Mouse (Mus musculus) MEL (cell line): ENCODE data around the gene Mbd6. TPM values are rescaled to one million over a fixed set of nuclear protein-coding genes. Genes with fewer than 3 reads are reported as not detected.

Experiments used
- DNase-seq: peaks from one replicate; pipeline ENCODE4 v3.0.0; 2011; ENCODE audit warnings: low read depth, low spot score
- H3K27ac ChIP-seq: 2 replicates; pipeline ENCODE4 v1.5.1; 2012; ENCODE audit warnings: low read depth, mild to moderate bottlenecking, control low read depth, low read length, moderate library complexity; ENCODE audit not compliant: control insufficient read depth
- H3K27me3 ChIP-seq, 2 experiments: fragments of 150-350 bp in 1 of 2; sonication (generic) in 1 of 2; 2 replicates each; pipeline ENCODE4 v1.6.1; 2012; ENCODE audit warnings: low read length in 2 of 2, mild to moderate bottlenecking in 2 of 2, improper control_type of control experiment in 1 of 2, moderate library complexity in 1 of 2; ENCODE audit not compliant: insufficient read depth in 2 of 2, control insufficient read depth in 1 of 2
- H3K36me3 ChIP-seq, 2 experiments: 2 replicates each; pipeline ENCODE4 v1.6.1; 2012 to 2014; ENCODE audit warnings: low read length in 2 of 2, improper control_type of control experiment in 1 of 2, inconsistent platforms in 1 of 2, mild to moderate bottlenecking in 1 of 2; ENCODE audit not compliant: insufficient read depth in 2 of 2, control insufficient read depth in 1 of 2
- H3K4me1 ChIP-seq, 2 experiments: fragments of 150-350 bp in 1 of 2; sonication (generic) in 1 of 2; 2 replicates each; pipeline ENCODE4 v1.6.1; 2012; ENCODE audit warnings: low read length in 2 of 2, improper control_type of control experiment in 1 of 2, mild to moderate bottlenecking in 1 of 2; ENCODE audit not compliant: insufficient read depth in 2 of 2, control insufficient read depth in 1 of 2
- H3K4me3 ChIP-seq, 2 experiments: fragments of 150-350 bp in 1 of 2; sonication (generic) in 1 of 2; 2 replicates each; pipeline ENCODE4 v1.5.1; 2012; ENCODE audit warnings: low read depth in 2 of 2, low read length in 2 of 2, mild to moderate bottlenecking in 2 of 2, moderate library complexity in 2 of 2, control low read depth in 1 of 2, improper control_type of control experiment in 1 of 2; ENCODE audit not compliant: control insufficient read depth in 1 of 2, insufficient read depth in 1 of 2
- H3K79me2 ChIP-seq: 2 replicates; pipeline ENCODE4 v1.6.1; 2012; ENCODE audit warnings: mild to moderate bottlenecking, low read length, moderate library complexity; ENCODE audit not compliant: control insufficient read depth, poor library complexity, insufficient read depth
- H3K9ac ChIP-seq: 2 replicates; pipeline ENCODE4 v1.6.1; 2012; ENCODE audit warnings: low read depth, mild to moderate bottlenecking, control low read depth, low read length, moderate library complexity; ENCODE audit not compliant: control insufficient read depth, poor library complexity, severe bottlenecking
- H3K9me3 ChIP-seq: fragments of 150-350 bp; sonication (generic); replicated peaks from 2 replicates; pipeline ENCODE4 v1.6.1; 2012; ENCODE audit warnings: mild to moderate bottlenecking, low read length, improper control_type of control experiment, moderate library complexity; ENCODE audit not compliant: insufficient read depth
- BHLHE40 ChIP-seq: IDR thresholded peaks from 2 replicates; pipeline ENCODE4 v1.6.1; 2012; ENCODE audit warnings: low read depth, mild to moderate bottlenecking, inconsistent platforms, low read length, improper control_type of control experiment, borderline replicate concordance
- CHD1 ChIP-seq: IDR thresholded peaks from 2 replicates; pipeline ENCODE4 v1.6.1; 2012; ENCODE audit warnings: low read depth, mild to moderate bottlenecking, inconsistent platforms, low read length, improper control_type of control experiment
- E2F4 ChIP-seq: IDR thresholded peaks from 2 replicates; pipeline ENCODE4 v1.6.1; 2011; ENCODE audit warnings: low read depth, low read length, improper control_type of control experiment, borderline replicate concordance
- EP300 ChIP-seq, 2 experiments: IDR thresholded peaks; 2 replicates each; pipeline ENCODE4 v1.6.1; 2011; ENCODE audit warnings: improper control_type of control experiment in 2 of 2, low read length in 2 of 2, low read depth in 1 of 2, mild to moderate bottlenecking in 1 of 2
- ETS1 ChIP-seq: IDR thresholded peaks from 2 replicates; pipeline ENCODE4 v1.6.1; 2012; ENCODE audit warnings: low read depth, mild to moderate bottlenecking, inconsistent platforms, low read length, improper control_type of control experiment, moderate library complexity
- GABPA ChIP-seq: IDR thresholded peaks from 2 replicates; pipeline ENCODE4 v1.6.1; 2012; ENCODE audit warnings: low read depth, mild to moderate bottlenecking, inconsistent platforms, low read length, improper control_type of control experiment, moderate library complexity
- GATA1 ChIP-seq: IDR thresholded peaks from 2 replicates; pipeline ENCODE4 v1.6.1; 2011; ENCODE audit warnings: low read depth, low read length, improper control_type of control experiment
- HCFC1 ChIP-seq: IDR thresholded peaks from 2 replicates; pipeline ENCODE4 v1.6.1; 2012; ENCODE audit warnings: low read depth, mild to moderate bottlenecking, inconsistent platforms, low read length, improper control_type of control experiment, moderate library complexity
- MEF2A ChIP-seq: IDR thresholded peaks from 2 replicates; pipeline ENCODE4 v1.6.1; 2014; ENCODE audit warnings: low read depth, mild to moderate bottlenecking, inconsistent platforms, low read length, improper control_type of control experiment; ENCODE audit not compliant: poor library complexity, insufficient replicate concordance, severe bottlenecking; ENCODE audit errors: extremely low read depth
- MXI1 ChIP-seq: IDR thresholded peaks from 2 replicates; pipeline ENCODE4 v1.6.1; 2011; ENCODE audit warnings: mild to moderate bottlenecking, low read depth, low read length, improper control_type of control experiment
- NELFE ChIP-seq: IDR thresholded peaks from 2 replicates; pipeline ENCODE4 v1.6.1; 2011; ENCODE audit warnings: low read depth, low read length, improper control_type of control experiment
- NRF1 ChIP-seq: IDR thresholded peaks from 2 replicates; pipeline ENCODE4 v1.6.1; 2014; ENCODE audit warnings: low read depth, mild to moderate bottlenecking, inconsistent platforms, low read length, improper control_type of control experiment, moderate library complexity; ENCODE audit not compliant: poor library complexity, insufficient read depth, severe bottlenecking
- POLR2AphosphoS2 ChIP-seq: IDR thresholded peaks from 2 replicates; pipeline ENCODE4 v1.6.1; 2011; ENCODE audit warnings: low read length, improper control_type of control experiment
- RAD21 ChIP-seq: IDR thresholded peaks from 2 replicates; pipeline ENCODE4 v1.6.1; 2011; ENCODE audit warnings: mild to moderate bottlenecking, low read depth, low read length, improper control_type of control experiment
- RCOR1 ChIP-seq: IDR thresholded peaks from 2 replicates; pipeline ENCODE4 v1.6.1; 2012; ENCODE audit warnings: low read depth, mild to moderate bottlenecking, inconsistent platforms, low read length, improper control_type of control experiment
- SIN3A ChIP-seq: IDR thresholded peaks from 2 replicates; pipeline ENCODE4 v1.6.1; 2012; ENCODE audit warnings: low read length, improper control_type of control experiment, inconsistent platforms
- SMC3 ChIP-seq: IDR thresholded peaks from 2 replicates; pipeline ENCODE4 v1.6.1; 2011; ENCODE audit warnings: low read depth, low read length, improper control_type of control experiment
- TAL1 ChIP-seq: IDR thresholded peaks from 2 replicates; pipeline ENCODE4 v1.6.1; 2012; ENCODE audit warnings: mild to moderate bottlenecking, inconsistent platforms, low read length, moderate library complexity, mixed read lengths
- TCF12 ChIP-seq: IDR thresholded peaks from 2 replicates; pipeline ENCODE4 v1.6.1; 2014; ENCODE audit warnings: low read depth, mild to moderate bottlenecking, inconsistent platforms, low read length, improper control_type of control experiment, moderate library complexity
- UBTF ChIP-seq: IDR thresholded peaks from 2 replicates; pipeline ENCODE4 v1.6.1; 2012; ENCODE audit warnings: low read depth, mild to moderate bottlenecking, inconsistent platforms, low read length, improper control_type of control experiment, moderate library complexity, borderline replicate concordance; ENCODE audit not compliant: insufficient read depth
- USF2 ChIP-seq, 2 experiments: IDR thresholded peaks; 2 replicates each; pipeline ENCODE4 v1.6.1; 2011 to 2012; ENCODE audit warnings: improper control_type of control experiment in 2 of 2, low read length in 2 of 2, borderline replicate concordance in 1 of 2, inconsistent platforms in 1 of 2, low read depth in 1 of 2, mild to moderate bottlenecking in 1 of 2; ENCODE audit not compliant: insufficient read depth in 1 of 2
- ZC3H11A ChIP-seq: IDR thresholded peaks from 2 replicates; pipeline ENCODE4 v1.6.1; 2012; ENCODE audit warnings: low read depth, mild to moderate bottlenecking, inconsistent platforms, low read length, improper control_type of control experiment
- ZNF384 ChIP-seq: IDR thresholded peaks from 2 replicates; pipeline ENCODE4 v1.6.1; 2012; ENCODE audit warnings: low read depth, mild to moderate bottlenecking, inconsistent platforms, low read length, improper control_type of control experiment
- polyA plus RNA-seq, 2 experiments: library from polyadenylated mRNA; stranded (reverse) in 1 of 2; unstranded in 1 of 2; fragments of >175 nt in 1 of 2; fragments of >200 nt in 1 of 2; gene quantifications; 2 replicates each; pipeline versions ENCODE4 v1.2.1 to v1.2.4; 2012; ENCODE audit warnings: low replicate concordance in 2 of 2, low read depth in 1 of 2; ENCODE audit not compliant: insufficient read length in 2 of 2, insufficient read depth in 1 of 2, missing spikeins in 1 of 2
- total RNA-seq: library from RNA; depleted of rRNA; stranded (reverse); fragments of 300-350 nt; gene quantifications from 2 replicates; pipeline ENCODE4 v1.2.3, GENCODE M21; 2012

Mbd6 gene
- total and polyA plus RNA-seq, 3 experiments = 4.2 to 44.8 TPM; not detected in 1

- no peak overlapping the region for H3K27ac ChIP-seq
- H3K4me3 ChIP-seq = no peak overlapping the region
- DNase-seq = no peak
- no peaks in the 10 kb centered on the region for H3K9me3 ChIP-seq
- H3K27me3 ChIP-seq = no peaks in the 10 kb centered on the region
- peaks cover 17% of the 10 kb centered on the region for H3K79me2 ChIP-seq
- no peak overlapping the region for H3K9ac ChIP-seq
- peaks cover 0 to 24% of the 10 kb centered on the region in 2 experiments for H3K4me1 ChIP-seq
- TF ChIP-seq SIN3A (no peak), MEF2A (no peak), HCFC1 (no peak), SMC3 (no peak), NRF1 (no peak), POLR2AphosphoS2 (no peak), ETS1 (no peak), GABPA (no peak), TAL1 (no peak), E2F4 (no peak), NELFE (no peak)
- peaks cover 2 to 12% of the 10 kb centered on the region in 2 experiments; a peak in 3 of 4 replicates for H3K36me3 ChIP-seq
Observed at GRCm38 (mm10) chr10:127264971-127265370, 23.8 kb downstream of the Mbd6 start.

GRCm38 (mm10) chr10:127264336-127264735 is 24.5 kb downstream of the Mbd6 start:
- H3K9me3 ChIP-seq = no peaks in the 10 kb centered on the region
- no peak overlapping the region for H3K27ac ChIP-seq
- H3K4me3 ChIP-seq = no peak overlapping the region
- DNase-seq = no peak
- no peak overlapping the region for H3K9ac ChIP-seq
- TF ChIP-seq ZC3H11A = no peak
- no peak for TF ChIP-seq E2F4
- no peak for TF ChIP-seq RCOR1
- TF ChIP-seq SIN3A = no peak
- TF ChIP-seq HCFC1 = no peak
- TF ChIP-seq ETS1 = no peak
- no peak for TF ChIP-seq GATA1
- no peak for TF ChIP-seq USF2 (IDR thresholded peaks at IDR 0.05; ENCODE audit: borderline replicate concordance in 1 of 2, insufficient read depth in 1 of 2, low read depth in 1 of 2, low read length in 2 of 2)
- no peak for TF ChIP-seq NELFE
- TF ChIP-seq RAD21 = no peak
- TF ChIP-seq EP300 (IDR thresholded peaks at IDR 0.05; ENCODE audit: low read depth in 1 of 2, low read length in 2 of 2) = no peak
- no peak for TF ChIP-seq ZNF384
- no peak for TF ChIP-seq MXI1
- TF ChIP-seq NRF1 = no peak
- no peak for TF ChIP-seq BHLHE40
- TF ChIP-seq CHD1 = no peak
- TF ChIP-seq POLR2AphosphoS2 = no peak
- TF ChIP-seq GABPA = no peak
- TF ChIP-seq UBTF = no peak
- no peak for TF ChIP-seq TCF12
- no peaks in the 10 kb centered on the region for H3K27me3 ChIP-seq
- H3K36me3 ChIP-seq = peaks cover 2 to 10% of the 10 kb centered on the region in 2 experiments; a peak in 2 of 4 replicates
- H3K79me2 ChIP-seq = peaks cover 16% of the 10 kb centered on the region
- H3K4me1 ChIP-seq = peaks cover 0 to 24% of the 10 kb centered on the region in 2 experiments
